Mouse (Mus musculus) large intestine, adult 2 months (tissue): Measurements from ENCODE around the gene Sertad3. TPM values are rescaled to one million over a fixed set of nuclear protein-coding genes. Genes with fewer than 3 reads are reported as not detected.

ENCODE experiments used
- DNase-seq: peaks from one replicate; pipeline ENCODE4 v3.0.0-alpha.2; 2012; ENCODE audit warnings: low read depth, low spot score
- WGBS: fragments of 180-500 bp; shearing (Covaris S2); methylation state at CpG from one replicate; pipeline ENCODE4 v1.1.7; 2018; 5-methylcytosine and 5-hydroxymethylcytosine counted together
- polyA plus RNA-seq: library from polyadenylated mRNA; depleted of rRNA; stranded (reverse); fragments of >200 nt; gene quantifications from 2 replicates; pipeline ENCODE4 v1.2.3, GENCODE M21; 2012; rRNA removed

Sertad3 gene
- polyA plus RNA-seq, 1 experiment, result 14.5 TPM

DNA sequence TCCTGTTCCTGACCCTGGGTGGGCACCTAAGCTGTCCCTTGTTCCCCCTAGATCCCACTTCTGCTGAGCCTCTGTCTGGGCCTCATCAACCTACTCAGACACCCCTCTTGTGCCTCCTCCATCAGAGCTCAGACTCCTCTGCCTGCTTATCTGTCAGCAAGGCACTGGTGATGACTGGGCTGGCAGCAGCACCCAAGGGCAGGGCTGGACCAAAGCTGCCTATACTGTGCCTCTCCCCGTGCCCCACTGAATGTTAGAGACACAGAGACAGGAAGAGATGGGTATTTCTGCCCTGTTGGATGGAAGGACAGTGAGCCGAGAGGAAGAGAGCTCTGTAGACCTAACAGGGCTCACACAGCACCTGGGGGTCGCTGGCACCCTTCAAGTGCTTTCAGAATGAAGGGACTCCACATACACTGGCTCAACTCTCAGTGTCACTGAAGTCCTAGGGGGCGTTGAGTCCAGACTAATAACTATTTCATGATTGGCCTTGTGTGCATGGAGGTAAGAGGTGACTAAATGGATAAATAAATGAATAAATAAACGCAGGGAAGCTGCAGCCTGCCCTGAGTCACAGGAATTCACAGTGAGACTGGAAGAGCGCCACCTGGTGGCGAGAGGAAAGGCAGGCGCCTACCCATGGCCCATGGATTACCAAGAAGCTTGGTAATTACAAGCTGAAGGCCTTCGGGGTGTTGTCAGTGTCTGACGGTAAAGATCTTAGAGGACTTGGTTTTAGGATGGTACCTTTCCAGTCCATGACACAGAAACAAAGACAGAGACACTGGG lies 52.7 kb downstream of the Sertad3 start:
- WGBS, result 17% methylated on average over 10 of the region's 10 CpGs
- peak; percentile 74 for DNase-seq

Other genes starting within 250 kb of the Sertad3 start
- 27.3 and 32.7 TPM in 2 replicates for gene Itpkc, start 245.1 kb upstream of the Sertad3 start, polyA plus RNA-seq
- 31.9 and 34.1 TPM in 2 replicates for gene Coq8b, start 240.7 kb upstream of the Sertad3 start, polyA plus RNA-seq
- 6.4 and 6.6 TPM in 2 replicates for gene Numbl, start 215.3 kb upstream of the Sertad3 start, polyA plus RNA-seq
- 71.2 and 75.4 TPM in 2 replicates for gene Ltbp4, start 136.1 kb upstream of the Sertad3 start, polyA plus RNA-seq
- gene Shkbp1, start 117.7 kb upstream of the Sertad3 start, polyA plus RNA-seq, result 59.9 and 78.1 TPM in 2 replicates
- gene Gm20479, start 116.3 kb upstream of the Sertad3 start, polyA plus RNA-seq, result 0.22 TPM in 1 of 2 replicates, not detected in the other
- gene Sptbn4, start 26.1 kb upstream of the Sertad3 start, polyA plus RNA-seq, result 0.19 and 0.34 TPM in 2 replicates
- gene Blvrb, start 25.8 kb upstream of the Sertad3 start, polyA plus RNA-seq, result 60.1 and 72.7 TPM in 2 replicates
- 54.5 and 60.4 TPM in 2 replicates for gene Sertad1, start 13.1 kb downstream of the Sertad3 start, polyA plus RNA-seq
- 1.1 and 1.2 TPM in 2 replicates for gene Prx, start 25.6 kb downstream of the Sertad3 start, polyA plus RNA-seq
- gene Hipk4, start 49.5 kb downstream of the Sertad3 start, polyA plus RNA-seq, result 0.56 and 0.73 TPM in 2 replicates
- gene Pld3, start 79.5 kb downstream of the Sertad3 start, polyA plus RNA-seq, result 61.4 and 63.0 TPM in 2 replicates
- gene 2310022A10Rik, start 79.5 kb downstream of the Sertad3 start, polyA plus RNA-seq, result 15.9 and 16.6 TPM in 2 replicates
- gene Akt2, start 117.8 kb downstream of the Sertad3 start, polyA plus RNA-seq, result 40.2 and 44.7 TPM in 2 replicates
- 0.12 and 0.38 TPM in 2 replicates for gene Ttc9b, start 180.1 kb downstream of the Sertad3 start, polyA plus RNA-seq
- 10.8 and 11.4 TPM in 2 replicates for gene Map3k10, start 200.8 kb downstream of the Sertad3 start, polyA plus RNA-seq
- gene Zfp607b, start 215.6 kb downstream of the Sertad3 start, polyA plus RNA-seq, result 0.10 TPM in 2 replicates